Mouse (Mus musculus) adrenal gland, adult 8-10 months (tissue): ENCODE data around the gene Map3k1. TPM values are rescaled to one million over a fixed set of nuclear protein-coding genes. Genes with fewer than 3 reads are reported as not detected.

Experiments used
- DNase-seq: peaks from one replicate; pipeline ENCODE4 v3.0.0; 2022
- total RNA-seq, 4 experiments: library from RNA; stranded (reverse); gene quantifications; 2 replicates each; pipeline ENCODE4 v1.2.4; 2022

Map3k1 gene
- 100 to 1,000 TPM in 1 of 4 experiments, 10 to 100 TPM in 3; 41.6 to 114 (median 77.4) TPM for total RNA-seq

GRCm38 (mm10) chr13:111808637-111809465 is at the start of gene Map3k1:
TSS of gene Map3k1 (minus strand) at chr13:111808993.
- no peak for DNase-seq

- no peak for DNase-seq
Observed at GRCm38 (mm10) chr13:111856786-111857455, 48.1 kb upstream of the Map3k1 start.

- DNase-seq, result no peak
Observed at GRCm38 (mm10) chr13:111856232-111856631, 47.4 kb upstream of the Map3k1 start.

- no peak for DNase-seq
Observed at GRCm38 (mm10) chr13:111852451-111853224, 43.8 kb upstream of the Map3k1 start.

GRCm38 (mm10) chr13:111850046-111850837 is 41.4 kb upstream of the Map3k1 start:
- no peak for DNase-seq

- no peak for DNase-seq
Observed at GRCm38 (mm10) chr13:111845471-111845870, 36.7 kb upstream of the Map3k1 start.

GRCm38 (mm10) chr13:111844313-111844712 is 35.5 kb upstream of the Map3k1 start:
- no peak for DNase-seq

- no peak for DNase-seq
Observed at GRCm38 (mm10) chr13:111835787-111836186, 27.0 kb upstream of the Map3k1 start.

GRCm38 (mm10) chr13:111834613-111835012 is 25.8 kb upstream of the Map3k1 start:
- no peak for DNase-seq

- no peak for DNase-seq
Observed at GRCm38 (mm10) chr13:111829473-111829872, 20.7 kb upstream of the Map3k1 start.

- DNase-seq, result no peak
Observed at GRCm38 (mm10) chr13:111827481-111827880, 18.7 kb upstream of the Map3k1 start.

- DNase-seq, result no peak
Observed at GRCm38 (mm10) chr13:111824178-111824577, 15.4 kb upstream of the Map3k1 start.

GRCm38 (mm10) chr13:111821727-111822375 is 13.1 kb upstream of the Map3k1 start:
- DNase-seq, result no peak

- DNase-seq, result no peak
Observed at GRCm38 (mm10) chr13:111819618-111820385, 11.0 kb upstream of the Map3k1 start.

- DNase-seq, result no peak
Observed at GRCm38 (mm10) chr13:111819106-111819505, 10.3 kb upstream of the Map3k1 start.

- DNase-seq, result no peak
Observed at GRCm38 (mm10) chr13:111818216-111818903, 9.6 kb upstream of the Map3k1 start.

GRCm38 (mm10) chr13:111817773-111818172 is 9.0 kb upstream of the Map3k1 start:
- no peak for DNase-seq

- no peak for DNase-seq
Observed at GRCm38 (mm10) chr13:111816431-111816830, 7.6 kb upstream of the Map3k1 start.

- DNase-seq, result no peak
Observed at GRCm38 (mm10) chr13:111815486-111815885, 6.7 kb upstream of the Map3k1 start.

- no peak for DNase-seq
Observed at GRCm38 (mm10) chr13:111815017-111815416, 6.2 kb upstream of the Map3k1 start.
